Mouse (Mus musculus) lung, adult 2 months (tissue): ENCODE results near the gene Apbb2. TPM values are rescaled to one million over a fixed set of nuclear protein-coding genes. Genes with fewer than 3 reads are reported as not detected.

Experiments
- DNase-seq: peaks from one replicate; pipeline ENCODE4 v3.0.0; 2022
- H3K4me1 ChIP-seq: fragments of 200-500 bp; 2 replicates; pipeline ENCODE4 v1.6.1; 2011; ENCODE audit warnings: low read length; ENCODE audit not compliant: control insufficient read depth, insufficient read depth
- H3K4me3 ChIP-seq: fragments of 200-500 bp; replicated peaks from 2 replicates; pipeline ENCODE3; 2011; ENCODE audit warnings: low read depth, mild to moderate bottlenecking, control low read depth, low read length; ENCODE audit errors: extremely low read depth
- CTCF ChIP-seq: fragments of 200-500 bp; IDR thresholded peaks from 2 replicates; pipeline ENCODE4 v1.5.1; 2011; ENCODE audit warnings: mild to moderate bottlenecking, low read length, control low read depth; ENCODE audit not compliant: insufficient read depth
- POLR2A ChIP-seq: fragments of 200-500 bp; IDR thresholded peaks from 2 replicates; pipeline ENCODE4 v1.6.1; 2011; ENCODE audit warnings: low read depth, mild to moderate bottlenecking, control low read depth, low read length, borderline replicate concordance; ENCODE audit errors: extremely low read depth
- WGBS: fragments of 180-500 bp; shearing (Covaris S2); methylation state at CpG from one replicate; pipeline ENCODE4 v1.1.7; 2018; 5-methylcytosine and 5-hydroxymethylcytosine counted together
- polyA plus RNA-seq: library from polyadenylated mRNA; depleted of rRNA; stranded (reverse); fragments of >200 nt; gene quantifications from 2 replicates; pipeline ENCODE4 v1.2.3, GENCODE M21; 2012

Gene Apbb2
- polyA plus RNA-seq, 1 experiment: 24.6 TPM

DNA sequence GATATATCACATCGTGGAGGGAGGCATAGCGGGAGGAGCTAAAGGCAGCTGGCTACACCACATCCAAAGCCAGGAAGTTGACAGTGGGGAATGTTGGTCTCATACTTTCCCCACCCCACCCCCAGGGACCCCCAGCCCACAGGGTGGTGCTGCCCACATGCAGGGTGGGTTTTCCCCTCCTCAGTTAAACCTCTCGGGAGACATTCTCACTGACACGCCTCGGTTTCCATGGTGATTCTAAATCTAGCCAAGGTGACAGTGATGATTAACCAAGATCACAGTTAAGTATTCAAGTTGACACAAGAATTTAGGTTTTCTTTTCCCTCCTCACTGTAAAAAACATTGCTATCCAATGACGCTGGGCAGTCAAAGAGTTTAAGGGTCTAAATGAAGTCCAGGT is 270.2 kb downstream of the Apbb2 start:
- WGBS: 70% methylated on average over 6 of the region's 6 CpGs
- Histone ChIP-seq H3K4me1 (no peaks in the 10 kb centered on the region), H3K4me3 (no peak overlapping the region)
- DNase-seq: no peak
- TF ChIP-seq CTCF (no peak), POLR2A (no peak)

DNA sequence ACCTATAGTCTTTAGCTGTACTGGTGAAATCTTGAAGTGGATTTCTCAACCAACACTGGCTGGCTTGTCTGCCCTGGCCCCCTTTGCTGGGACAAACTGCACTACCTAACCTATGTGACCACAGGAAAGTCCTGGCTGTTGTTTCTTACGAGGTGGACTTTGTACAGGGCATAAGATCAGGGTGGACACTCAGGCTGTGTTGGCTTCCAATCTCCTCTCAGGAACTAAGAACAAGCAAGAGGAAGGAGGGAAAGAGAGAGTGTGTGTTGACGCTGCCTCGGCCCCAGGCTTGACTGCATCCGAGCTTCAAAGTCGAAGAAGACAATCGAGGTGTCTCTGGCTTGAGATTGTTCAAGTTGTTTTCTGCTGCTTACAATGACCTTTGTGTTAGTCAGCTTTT is 271.8 kb downstream of the Apbb2 start:
- WGBS: 87% methylated on average over 6 of the region's 6 CpGs
- no peak for DNase-seq
- no peak for TF ChIP-seq POLR2A
- no peak for TF ChIP-seq CTCF
- Histone ChIP-seq H3K4me1 (no peaks in the 10 kb centered on the region), H3K4me3 (no peak overlapping the region)

DNA sequence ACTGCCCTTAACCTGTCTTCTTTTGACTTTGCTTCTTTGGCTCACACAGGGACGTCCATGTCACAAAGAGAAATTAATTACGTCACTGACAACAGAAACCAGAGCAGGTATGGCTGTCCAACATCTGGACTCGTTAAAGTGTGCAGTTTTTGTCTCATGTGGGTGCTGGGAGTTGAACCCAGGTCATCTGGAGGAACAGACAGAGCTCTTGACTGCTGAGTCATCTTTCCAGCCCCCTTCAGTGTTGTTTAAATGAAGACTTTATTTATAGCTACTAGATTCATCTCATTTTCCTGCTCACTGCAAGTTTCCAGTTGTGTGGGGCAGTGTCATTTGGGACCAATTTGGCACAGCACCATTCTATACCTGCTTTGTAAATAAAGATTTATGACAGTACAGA is 273.4 kb downstream of the Apbb2 start:
- DNase-seq: no peak
- 54% methylated on average over 3 of the region's 3 CpGs for WGBS
- TF ChIP-seq POLR2A (no peak), CTCF (no peak)
- no peaks in the 10 kb centered on the region for H3K4me1 ChIP-seq
- H3K4me3 ChIP-seq: no peak overlapping the region

DNA sequence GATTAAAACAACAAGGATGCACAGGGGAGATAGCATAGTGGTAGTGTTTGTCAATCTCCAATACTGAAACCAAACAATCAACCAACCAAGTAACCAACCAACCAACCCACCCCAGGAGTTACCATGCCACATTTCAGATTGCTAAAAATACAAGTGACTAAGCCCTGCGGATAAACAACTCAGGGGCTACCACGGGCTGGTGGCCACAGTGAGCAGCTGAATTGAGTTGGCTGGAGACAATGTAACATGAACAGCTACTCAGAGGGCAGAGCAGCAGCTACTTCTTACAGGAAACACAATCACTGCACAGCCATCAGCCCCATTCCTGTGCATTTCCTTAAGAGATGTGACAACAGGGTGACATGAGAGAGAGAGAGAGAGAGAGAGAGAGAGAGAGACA is 274.4 kb downstream of the Apbb2 start:
- WGBS: 58% methylated on average over 2 of the region's 2 CpGs
- DNase-seq: no peak
- H3K4me1 ChIP-seq: no peaks in the 10 kb centered on the region
- H3K4me3 ChIP-seq: no peak overlapping the region
- TF ChIP-seq POLR2A (no peak), CTCF (no peak)

DNA sequence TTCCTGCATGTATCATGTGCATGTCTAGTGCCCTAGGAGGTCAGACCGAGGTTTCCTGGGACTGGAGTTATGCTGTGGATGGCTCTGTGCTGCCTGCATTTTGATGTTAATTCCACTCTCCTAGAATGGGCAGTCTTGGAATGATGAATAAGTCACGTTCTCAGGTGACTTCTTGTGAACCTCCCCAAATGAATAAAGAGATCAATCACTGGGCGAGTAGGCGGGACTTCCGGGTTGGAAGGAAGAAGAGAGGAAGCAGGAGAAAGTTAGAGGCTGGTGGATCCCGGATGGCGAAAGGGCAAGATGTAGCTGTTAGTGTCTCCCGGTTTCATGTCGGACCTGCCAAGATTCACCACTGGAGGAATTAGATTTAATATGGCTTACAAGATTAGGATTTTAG is 276.3 kb downstream of the Apbb2 start:
- Histone ChIP-seq H3K4me3 (no peak overlapping the region), H3K4me1 (peaks cover 7% of the 10 kb centered on the region; the same call in 1 of the 2 replicates)
- TF ChIP-seq CTCF (no peak), POLR2A (no peak)
- 71% methylated on average over 9 of the region's 9 CpGs for whole genome bisulfite sequencing
- no peak for DNase-seq

DNA sequence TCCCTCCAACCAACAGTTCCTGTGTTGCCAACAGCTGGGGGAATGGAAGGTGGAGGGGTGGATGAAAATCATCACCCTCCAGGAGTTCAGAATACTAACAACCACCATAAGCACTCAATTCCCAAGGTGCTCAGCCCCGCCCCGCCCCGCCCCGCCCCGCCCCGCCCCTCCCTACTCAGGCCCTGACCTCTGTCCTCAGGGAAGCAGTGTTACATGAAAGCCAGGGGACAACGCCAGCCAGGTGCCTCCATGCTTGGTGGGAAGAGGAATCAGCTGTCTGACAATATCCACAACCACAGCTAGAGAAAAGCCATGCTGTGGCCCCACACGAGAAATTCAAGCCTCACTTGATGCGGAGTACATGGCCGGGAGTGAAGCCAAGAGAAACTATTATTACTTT is 276.7 kb downstream of the Apbb2 start:
- H3K4me3 ChIP-seq: no peak overlapping the region
- 65% methylated on average over 10 of the region's 10 CpGs for WGBS
- no peak for DNase-seq
- peaks cover 8% of the 10 kb centered on the region; the same call in 1 of the 2 replicates for H3K4me1 ChIP-seq
- no peak for TF ChIP-seq CTCF
- no peak for TF ChIP-seq POLR2A

DNA sequence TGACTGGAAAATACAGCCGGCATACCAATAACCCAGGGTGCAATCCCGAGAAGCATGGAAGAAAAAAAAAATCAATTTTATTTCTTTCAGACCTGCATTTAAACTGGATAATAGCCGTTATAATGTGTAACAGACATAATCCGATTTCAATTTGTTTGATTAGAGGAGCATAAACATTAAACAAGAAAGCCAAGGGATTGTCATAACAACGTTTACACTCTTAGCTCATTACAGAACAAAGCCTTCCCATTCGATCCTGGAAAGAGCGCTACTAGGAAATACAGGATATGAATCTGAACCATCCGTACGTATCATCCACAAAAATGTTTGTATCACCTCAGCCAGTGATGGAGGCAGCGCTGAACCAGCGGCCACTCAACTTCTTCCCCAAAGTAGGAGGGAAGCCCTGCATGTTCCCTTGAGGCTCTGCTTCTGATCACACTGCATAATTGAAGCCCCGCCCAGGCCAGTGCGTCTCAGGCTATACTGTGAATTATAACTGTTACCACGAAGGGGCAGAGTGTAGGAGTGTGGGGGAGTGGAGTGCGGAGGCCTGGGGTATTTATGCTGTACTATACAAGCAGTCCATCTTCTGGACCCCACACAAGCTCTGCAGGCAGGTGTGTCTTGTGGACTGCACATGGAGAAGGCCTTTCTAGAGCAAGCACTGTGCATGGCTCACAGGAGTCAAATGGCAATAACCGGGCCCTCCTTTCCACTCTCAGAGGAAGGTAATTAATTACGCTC is 278.1 kb downstream of the Apbb2 start:
- 74% methylated on average over 17 of the region's 17 CpGs for WGBS

DNA sequence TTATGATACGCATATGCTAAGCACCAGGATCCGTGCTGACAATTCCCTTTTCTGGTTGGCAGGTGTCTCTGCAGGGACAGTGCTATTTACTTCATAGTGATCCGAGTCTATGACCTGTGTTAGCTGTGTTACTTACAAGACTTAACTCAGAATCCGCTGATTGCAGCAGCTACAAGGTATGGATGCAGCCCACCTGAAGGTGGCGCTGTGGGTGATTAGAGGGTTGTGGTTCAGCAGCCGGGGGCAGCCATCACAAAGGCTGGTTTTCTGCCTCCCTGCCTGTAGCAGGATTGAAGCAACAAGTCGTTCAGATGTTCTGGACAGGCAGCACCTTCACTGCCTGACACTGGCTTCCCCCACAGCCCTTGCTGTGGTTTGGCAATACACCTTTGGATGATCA is 280.0 kb downstream of the Apbb2 start:
- 52% methylated on average over 7 of the region's 7 CpGs for WGBS
- no peak for DNase-seq

More for the DNA sequence above, 278.1 kb downstream of the Apbb2 start:
- H3K4me1 ChIP-seq: peaks cover 8% of the 10 kb centered on the region; the same call in 1 of the 2 replicates
- TF ChIP-seq POLR2A (no peak), CTCF (no peak)
- H3K4me3 ChIP-seq: no peak overlapping the region
- DNase-seq: no peak

DNA sequence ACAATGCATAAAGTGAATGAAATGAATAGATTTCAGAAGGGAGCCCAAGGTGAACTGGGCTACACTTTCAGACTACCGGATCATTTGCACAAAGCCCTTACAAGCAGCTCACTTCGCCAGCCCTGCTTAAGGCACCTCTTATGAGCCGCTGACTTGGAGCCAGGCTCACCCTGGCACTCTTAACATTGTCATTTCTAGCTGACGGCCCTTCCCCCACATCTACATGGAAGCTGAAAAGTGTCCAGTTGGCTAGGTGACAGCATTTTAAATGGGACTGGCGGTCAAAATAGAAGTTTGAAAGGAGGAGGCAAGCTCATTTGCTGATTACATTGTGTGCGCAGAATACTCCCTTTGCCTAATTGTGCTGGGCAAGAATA is 280.6 kb downstream of the Apbb2 start:
- H3K4me3 ChIP-seq: no peak overlapping the region
- peak; percentile 49 for DNase-seq
- peaks cover 8% of the 10 kb centered on the region; the same call in 1 of the 2 replicates for H3K4me1 ChIP-seq
- TF ChIP-seq POLR2A (no peak), CTCF (no peak)
- WGBS: 11% methylated on average over 6 of the region's 6 CpGs

More for the DNA sequence above, 280.0 kb downstream of the Apbb2 start:
- peaks cover 8% of the 10 kb centered on the region; the same call in 1 of the 2 replicates for H3K4me1 ChIP-seq
- peak; percentile 28; the same call in 1 of the 2 replicates for TF ChIP-seq CTCF
- TF ChIP-seq POLR2A: no peak
- no peak overlapping the region for H3K4me3 ChIP-seq
